Mouse (Mus musculus) ES-E14 (cell line): ENCODE results near the gene Ctsz.

ENCODE experiments used
- ZC3H11A ChIP-seq: IDR thresholded peaks from 2 replicates; pipeline ENCODE4 v1.6.1; 2012; ENCODE audit warnings: low read depth, mild to moderate bottlenecking, inconsistent platforms, low read length, borderline replicate concordance
- ZNF384 ChIP-seq: IDR thresholded peaks from 2 replicates; pipeline ENCODE4 v1.6.1; 2012; ENCODE audit warnings: low read depth, low read length, inconsistent platforms

DNA sequence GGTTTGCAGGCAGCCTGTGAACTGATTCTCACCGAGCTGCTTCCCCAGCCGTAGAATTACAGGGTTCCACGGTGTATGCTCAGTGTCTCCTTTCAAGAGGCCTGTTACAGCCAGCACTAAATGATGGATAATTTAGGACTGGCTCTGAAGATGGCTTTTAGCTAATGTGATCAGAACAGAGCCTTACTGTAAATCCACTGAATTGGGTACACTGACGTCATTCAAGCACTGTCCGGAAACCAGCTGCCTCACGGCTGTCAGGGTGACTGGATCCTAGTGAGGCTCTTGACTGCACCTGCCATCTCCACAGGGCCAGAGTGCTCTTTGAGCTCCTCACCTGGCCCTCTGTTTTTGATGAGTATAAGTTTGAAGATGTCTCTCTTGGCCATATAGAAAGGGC is 17.7 kb downstream of the Ctsz start:
- TF ChIP-seq ZC3H11A (no peak), ZNF384 (no peak)
